Mouse (Mus musculus): Measurements from ENCODE around the gene Ercc6. TPM values are rescaled to one million over a fixed set of nuclear protein-coding genes. Genes with fewer than 3 reads are reported as not detected.

The Ercc6 gene
- total and polyA plus RNA-seq, 3 experiments = 1.8 to 3.7 (median 2.8) TPM

GRCm38 (mm10) chr14:32563661-32564060, 50.3 kb downstream of the Ercc6 start:
- Histone ChIP-seq H3K9ac (ENCODE audit: low read depth, low read length) (no peak overlapping the region), H3K4me3 (no peak overlapping the region), H3K4me1 (ENCODE audit: control insufficient read depth, insufficient read depth, low read length) (no peaks in the 10 kb centered on the region), H3K27ac (no peak overlapping the region), H3K27me3 (ENCODE audit: control insufficient read depth, insufficient read depth, low read length) (no peaks in the 10 kb centered on the region), H3K36me3 (ENCODE audit: control insufficient read depth, insufficient read depth, low read length) (no peaks in the 10 kb centered on the region), H3K79me2 (replicated peaks; ENCODE audit: control insufficient read depth, insufficient read depth, low read length) (no peaks in the 10 kb centered on the region)
- DNase-seq = no peak
- intact Hi-C loops (cut with DNase I) = no loop called here
- 97% methylated on average over 6 of the region's 6 CpGs for WGBS
- TF ChIP-seq POLR2A (IDR thresholded peaks at IDR 0.05; ENCODE audit: insufficient read depth, low read depth, low read length) = no peak
- TF ChIP-seq CTCF (IDR thresholded peaks at IDR 0.05) = no peak
- no peak for TF ChIP-seq EP300 (IDR thresholded peaks at IDR 0.05; ENCODE audit: insufficient read depth, low read depth, low read length)

DNA sequence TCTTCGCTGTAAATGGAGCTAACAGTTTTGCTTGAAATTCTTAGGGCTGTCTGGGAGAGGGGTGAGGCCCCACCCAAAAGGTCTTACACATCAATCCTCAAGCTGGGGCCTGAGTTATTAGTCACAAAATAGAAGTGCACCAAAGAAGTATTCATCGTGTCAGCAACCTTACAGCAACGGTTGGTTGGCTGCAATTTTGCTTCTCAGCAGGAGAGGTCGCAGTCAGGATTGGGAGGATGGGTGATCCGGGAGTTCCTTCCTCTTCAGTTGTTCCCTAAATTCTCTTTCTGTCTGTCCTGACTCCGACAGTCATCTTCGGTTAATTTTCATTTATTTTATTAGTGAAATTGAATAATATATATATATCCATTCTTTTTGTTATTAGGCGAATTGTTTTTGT, 59.2 kb downstream of the Ercc6 start:
- intact Hi-C loops (cut with DNase I) = no loop called here
- Histone ChIP-seq H3K4me1 (ENCODE audit: control insufficient read depth, insufficient read depth, low read length) (no peaks in the 10 kb centered on the region), H3K79me2 (replicated peaks; ENCODE audit: control insufficient read depth, insufficient read depth, low read length) (no peaks in the 10 kb centered on the region), H3K9ac (ENCODE audit: low read depth, low read length) (no peak overlapping the region), H3K27ac (no peak overlapping the region), H3K36me3 (ENCODE audit: control insufficient read depth, insufficient read depth, low read length) (no peaks in the 10 kb centered on the region), H3K4me3 (no peak overlapping the region), H3K27me3 (ENCODE audit: control insufficient read depth, insufficient read depth, low read length) (no peaks in the 10 kb centered on the region)
- DNase-seq = no peak
- TF ChIP-seq POLR2A (IDR thresholded peaks at IDR 0.05; ENCODE audit: insufficient read depth, low read depth, low read length) (no peak), CTCF (IDR thresholded peaks at IDR 0.05) (peak; percentile 17; the same call in 1 of the 2 replicates)
- 64% methylated on average over 8 of the region's 8 CpGs for WGBS

GRCm38 (mm10) chr14:32578420-32578819, 65.1 kb downstream of the Ercc6 start:
- H3K9ac ChIP-seq (ENCODE audit: low read depth, low read length) = no peak overlapping the region
- H3K36me3 ChIP-seq (ENCODE audit: control insufficient read depth, insufficient read depth, low read length) = no peaks in the 10 kb centered on the region
- H3K4me3 ChIP-seq = no peak overlapping the region
- 95% methylated on average over 2 of the region's 2 CpGs for WGBS
- H3K27ac ChIP-seq = no peak overlapping the region
- DNase-seq = peak in 1 of 2 experiments; percentile 26
- no peaks in the 10 kb centered on the region for H3K27me3 ChIP-seq (ENCODE audit: control insufficient read depth, insufficient read depth, low read length)
- H3K4me1 ChIP-seq (ENCODE audit: control insufficient read depth, insufficient read depth, low read length) = no peaks in the 10 kb centered on the region
- intact Hi-C loops (cut with DNase I) = no loop called here
- TF ChIP-seq POLR2A (IDR thresholded peaks at IDR 0.05; ENCODE audit: insufficient read depth, low read depth, low read length) = no peak
- TF ChIP-seq CTCF (IDR thresholded peaks at IDR 0.05) = no peak
- no peak for TF ChIP-seq EP300 (IDR thresholded peaks at IDR 0.05; ENCODE audit: insufficient read depth, low read depth, low read length)
- no peaks in the 10 kb centered on the region for H3K79me2 ChIP-seq (replicated peaks; ENCODE audit: control insufficient read depth, insufficient read depth, low read length)

DNA sequence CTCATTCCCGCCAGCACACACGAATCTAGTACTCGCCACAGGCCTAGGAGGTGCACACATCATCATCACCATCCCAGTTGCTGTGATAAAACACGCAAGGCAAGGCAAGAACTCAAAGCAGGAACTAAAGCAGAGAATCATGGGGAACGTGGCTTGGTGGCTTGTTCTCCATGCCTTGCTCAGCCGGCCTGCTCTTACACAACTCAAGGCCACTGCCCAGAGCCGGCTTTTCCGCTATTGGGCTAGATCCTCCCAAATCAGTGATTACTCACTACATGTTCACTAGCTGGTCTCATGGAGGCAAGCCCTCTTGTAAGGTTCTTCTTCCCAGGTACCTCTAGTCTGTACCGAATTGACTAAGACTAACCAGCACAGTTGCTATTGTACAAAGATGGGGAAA, 70.4 kb downstream of the Ercc6 start:
- Histone ChIP-seq H3K27me3 (ENCODE audit: control insufficient read depth, insufficient read depth, low read length) (no peaks in the 10 kb centered on the region), H3K4me1 (ENCODE audit: control insufficient read depth, insufficient read depth, low read length) (no peaks in the 10 kb centered on the region), H3K4me3 (no peak overlapping the region), H3K79me2 (replicated peaks; ENCODE audit: control insufficient read depth, insufficient read depth, low read length) (no peaks in the 10 kb centered on the region), H3K27ac (no peak overlapping the region), H3K36me3 (ENCODE audit: control insufficient read depth, insufficient read depth, low read length) (no peaks in the 10 kb centered on the region), H3K9ac (ENCODE audit: low read depth, low read length) (no peak overlapping the region)
- TF ChIP-seq CTCF (IDR thresholded peaks at IDR 0.05) (no peak), EP300 (IDR thresholded peaks at IDR 0.05; ENCODE audit: insufficient read depth, low read depth, low read length) (no peak), POLR2A (IDR thresholded peaks at IDR 0.05; ENCODE audit: insufficient read depth, low read depth, low read length) (no peak)
- intact Hi-C loops (cut with DNase I) = loop anchor here (10.0 kb wide), 1 partner anchor 621 kb away; no protein-coding TSS in a partner anchor
- 84% methylated on average over 9 of the region's 9 CpGs for WGBS
- DNase-seq = no peak

DNA sequence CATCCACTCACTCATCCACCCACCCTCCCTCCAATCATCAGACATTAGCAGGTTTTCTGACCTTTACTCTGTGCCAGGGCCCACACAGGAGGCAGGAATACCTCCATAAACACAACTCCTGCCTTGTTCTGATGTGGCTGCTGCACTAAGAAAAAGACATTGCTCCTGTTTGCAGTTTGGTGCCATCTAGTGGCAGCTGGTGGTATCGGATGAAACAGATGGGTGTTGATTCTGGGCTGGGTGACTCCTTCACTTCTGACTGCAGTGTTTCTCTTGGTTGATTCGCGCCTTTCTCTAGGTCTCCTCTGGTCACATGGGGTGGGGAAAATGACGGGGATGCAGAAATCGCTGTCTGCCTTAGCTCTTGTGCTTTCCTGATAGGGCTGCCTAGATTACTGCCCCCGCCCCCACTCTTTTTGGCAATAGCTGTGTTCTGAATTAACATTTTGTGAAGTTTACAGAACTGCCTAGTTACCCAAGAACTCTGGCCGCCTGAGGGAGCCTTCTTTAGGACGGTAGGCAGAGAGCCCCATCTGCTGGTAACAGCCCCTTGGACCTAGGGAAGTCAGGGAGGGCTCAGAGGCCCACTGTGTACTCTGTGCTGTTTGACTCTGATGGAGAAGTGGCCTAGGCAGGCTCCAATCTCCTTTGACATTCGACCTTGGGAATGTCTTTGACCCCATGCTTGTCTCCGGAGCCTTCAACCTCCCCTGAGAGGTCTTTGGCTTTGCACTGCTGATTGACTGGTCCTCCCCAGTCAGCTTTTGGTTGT, 73.9 kb downstream of the Ercc6 start:
- no peak for TF ChIP-seq EP300 (IDR thresholded peaks at IDR 0.05; ENCODE audit: insufficient read depth, low read depth, low read length)
- TF ChIP-seq CTCF (IDR thresholded peaks at IDR 0.05) = peak; percentile 89
- Histone ChIP-seq H3K4me1 (ENCODE audit: control insufficient read depth, insufficient read depth, low read length) (no peaks in the 10 kb centered on the region), H3K27ac (no peak overlapping the region), H3K27me3 (ENCODE audit: control insufficient read depth, insufficient read depth, low read length) (no peaks in the 10 kb centered on the region), H3K9ac (ENCODE audit: low read depth, low read length) (no peak overlapping the region), H3K4me3 (no peak overlapping the region), H3K36me3 (ENCODE audit: control insufficient read depth, insufficient read depth, low read length) (no peaks in the 10 kb centered on the region), H3K79me2 (replicated peaks; ENCODE audit: control insufficient read depth, insufficient read depth, low read length) (no peaks in the 10 kb centered on the region)
- intact Hi-C loops (cut with DNase I) = loop anchor here (2.0 to 10.0 kb wide), 2 partner anchors 56 to 618 kb away; no protein-coding TSS in a partner anchor
- 14% methylated on average over 10 of the region's 10 CpGs for WGBS
- DNase-seq = peak; percentile 41 to 75

- TF ChIP-seq POLR2A (IDR thresholded peaks at IDR 0.05; ENCODE audit: insufficient read depth, low read depth, low read length) (no peak), EP300 (IDR thresholded peaks at IDR 0.05; ENCODE audit: insufficient read depth, low read depth, low read length) (no peak), CTCF (IDR thresholded peaks at IDR 0.05) (no peak)
- Histone ChIP-seq H3K9ac (ENCODE audit: low read depth, low read length) (no peak overlapping the region), H3K27ac (no peak overlapping the region), H3K4me3 (no peak overlapping the region), H3K4me1 (ENCODE audit: control insufficient read depth, insufficient read depth, low read length) (no peaks in the 10 kb centered on the region), H3K36me3 (ENCODE audit: control insufficient read depth, insufficient read depth, low read length) (no peaks in the 10 kb centered on the region), H3K79me2 (replicated peaks; ENCODE audit: control insufficient read depth, insufficient read depth, low read length) (no peaks in the 10 kb centered on the region), H3K27me3 (ENCODE audit: control insufficient read depth, insufficient read depth, low read length) (no peaks in the 10 kb centered on the region)
- intact Hi-C loops (cut with DNase I) = no loop called here
- no peak for DNase-seq
- 47% methylated on average over 3 of the region's 3 CpGs for WGBS
These were observed 77.1 kb downstream of the Ercc6 start for GRCm38 (mm10) chr14:32590377-32590776.
